Mouse (Mus musculus) C2C12 (cell line): Measurements from ENCODE around the gene Auts2.

Experiments used
- CEBPB ChIP-seq: IDR thresholded peaks from one replicate; pipeline ENCODE4 v1.6.1; 2011; ENCODE audit warnings: low read depth, mild to moderate bottlenecking, control low read depth, moderate library complexity
- CTCF ChIP-seq: IDR thresholded peaks from one replicate; pipeline ENCODE4 v1.5.1; 2011; ENCODE audit not compliant: control insufficient read depth, insufficient read depth, insufficient read length
- MAX ChIP-seq: IDR thresholded peaks from one replicate; pipeline ENCODE4 v1.6.1; 2011; ENCODE audit warnings: mild to moderate bottlenecking, control low read depth

DNA sequence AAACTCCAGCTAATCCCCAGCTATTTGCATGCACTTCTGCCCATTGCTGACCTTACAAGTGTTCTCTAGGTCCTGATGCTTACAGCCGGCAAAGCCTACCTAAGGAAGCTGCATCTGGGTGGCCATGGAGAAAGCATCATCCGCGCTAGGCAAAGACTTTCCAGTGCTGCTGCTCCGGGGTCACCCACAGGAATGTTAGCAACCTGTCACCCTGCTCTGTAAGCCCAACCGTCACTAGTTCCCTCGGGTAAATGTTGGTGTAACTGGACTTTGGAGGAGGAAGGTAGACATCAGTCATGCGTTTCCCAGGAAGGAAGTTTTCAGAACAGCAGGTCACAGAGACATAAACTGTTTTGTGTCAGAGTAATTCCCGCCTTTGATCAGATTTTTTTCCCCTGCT, 287.6 kb downstream of the Auts2 start:
- no peak for TF ChIP-seq CTCF
- no peak for TF ChIP-seq MAX
- TF ChIP-seq CEBPB: no peak
